Mouse (Mus musculus): ENCODE measurements around the gene Dut. TPM values are rescaled to one million over a fixed set of nuclear protein-coding genes. Genes with fewer than 3 reads are reported as not detected.

Gene Dut
- 125 and 136 TPM in 2 replicates for polyA plus RNA-seq (2015; fragmentation: Nextera tagmentation; extraction: Ambion mirVana)

DNA sequence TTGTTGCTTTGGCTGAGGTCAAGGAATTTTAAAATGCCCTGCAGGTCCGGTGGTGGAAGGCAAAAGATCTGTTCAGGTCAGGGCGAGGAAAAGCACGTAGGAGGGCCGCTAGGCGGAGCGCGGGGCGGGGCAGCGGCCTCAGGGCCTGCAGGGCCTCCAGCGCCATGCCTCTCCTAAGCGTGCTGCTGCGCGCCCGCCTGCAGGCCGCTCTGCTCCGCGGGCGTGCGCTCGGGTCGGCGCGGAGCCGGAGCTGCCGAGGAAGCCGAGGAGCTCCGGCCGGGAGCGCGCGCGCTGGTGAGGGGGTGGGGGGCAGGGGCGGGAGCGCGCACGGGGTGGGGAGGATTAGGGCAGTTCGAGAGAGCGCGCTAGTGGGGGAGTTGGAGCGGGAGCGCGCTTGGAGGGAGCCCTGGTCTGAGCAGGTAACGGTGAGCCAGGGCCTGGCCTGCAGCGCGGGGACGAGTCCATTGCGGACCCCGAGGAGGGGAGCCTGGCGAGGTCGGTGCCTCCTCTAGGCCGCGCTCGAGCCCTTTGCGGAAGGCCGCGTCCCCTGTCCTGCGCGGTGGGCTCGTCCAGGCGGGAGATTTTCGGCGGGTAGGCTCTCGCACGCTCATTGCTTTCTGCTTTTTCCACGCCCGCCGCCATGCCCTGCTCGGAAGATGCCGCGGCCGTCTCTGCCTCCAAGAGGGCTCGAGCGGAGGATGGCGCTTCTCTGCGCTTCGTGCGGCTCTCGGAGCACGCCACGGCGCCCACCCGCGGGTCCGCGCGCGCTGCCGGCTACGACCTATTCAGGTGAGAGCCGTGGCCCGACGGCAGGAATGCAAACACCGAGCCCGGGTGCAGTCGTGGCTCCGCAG lies at the start of gene Dut:
Gene Dut (plus strand): TSS at position 83 of the 854 bp plus-strand sequence.
- Histone ChIP-seq H3K9me3 (no peaks in the 10 kb centered on the region), H3K27me3 (replicated peaks) (no peaks in the 10 kb centered on the region), H3K4me2 (peak within 1 kb of the TSS; percentile 71), H3K4me1 (peaks cover 10% of the 10 kb centered on the region; the same call in 1 of the 2 replicates), H3K4me3 (replicated peaks) (peak within 1 kb of the TSS; percentile 76), H3K9ac (peak within 1 kb of the TSS; percentile 82), H3K36me3 (peaks cover 6% of the 10 kb centered on the region; the same call in 1 of the 2 replicates), H3K27ac (peak within 1 kb of the TSS; percentile 95)
- 1% methylated on average over 96 of the region's 96 CpGs for WGBS
- ATAC-seq (ENCODE audit: insufficient read depth, low FRiP score, low read depth): peak; percentile 100

DNA sequence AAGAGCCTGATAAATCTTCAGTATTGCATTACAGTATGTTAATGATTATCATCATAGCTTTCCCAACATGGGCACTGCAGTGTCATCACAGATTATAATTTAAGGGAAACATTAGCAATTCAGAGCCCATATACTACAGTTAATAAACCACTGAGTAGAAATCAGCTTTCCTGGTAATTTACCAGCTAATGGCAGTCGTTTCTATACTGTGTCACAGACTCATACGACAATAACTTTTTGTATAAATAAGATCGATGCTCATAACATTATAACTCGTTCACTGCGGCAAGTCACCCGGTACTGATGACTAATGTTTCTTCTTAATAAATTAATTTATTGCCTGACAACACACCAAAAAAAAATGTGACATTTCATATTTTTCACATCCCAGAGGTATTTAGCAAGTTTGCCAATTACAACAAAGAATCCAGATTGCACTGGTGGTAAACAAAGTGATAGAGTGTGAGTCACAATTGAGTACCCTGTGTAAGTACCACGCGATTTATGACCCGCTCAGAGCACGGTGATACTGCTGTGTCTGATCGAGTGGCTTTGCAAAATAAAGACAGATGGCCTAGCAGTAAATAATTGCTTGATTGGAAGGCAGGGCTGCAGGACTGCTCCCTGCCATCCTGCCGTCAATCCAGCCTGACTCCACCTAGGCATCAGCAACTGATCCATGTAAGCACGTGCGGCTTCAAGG lies 37.9 kb upstream of the Dut start:
- Histone ChIP-seq H3K4me3 (replicated peaks) (no peak overlapping the region), H3K4me1 (0 out of 2 replicates have a peak, but pooled peaks cover 4% of the 10 kb centered on the region), H3K27ac (no peak overlapping the region), H3K27me3 (replicated peaks) (no peaks in the 10 kb centered on the region), H3K9me3 (no peaks in the 10 kb centered on the region), H3K9ac (no peak overlapping the region), H3K4me2 (no peak overlapping the region), H3K36me3 (no peaks in the 10 kb centered on the region)
- no peak for ATAC-seq (ENCODE audit: insufficient read depth, low FRiP score, low read depth)
- 70% methylated on average over 14 of the region's 14 CpGs for WGBS

DNA sequence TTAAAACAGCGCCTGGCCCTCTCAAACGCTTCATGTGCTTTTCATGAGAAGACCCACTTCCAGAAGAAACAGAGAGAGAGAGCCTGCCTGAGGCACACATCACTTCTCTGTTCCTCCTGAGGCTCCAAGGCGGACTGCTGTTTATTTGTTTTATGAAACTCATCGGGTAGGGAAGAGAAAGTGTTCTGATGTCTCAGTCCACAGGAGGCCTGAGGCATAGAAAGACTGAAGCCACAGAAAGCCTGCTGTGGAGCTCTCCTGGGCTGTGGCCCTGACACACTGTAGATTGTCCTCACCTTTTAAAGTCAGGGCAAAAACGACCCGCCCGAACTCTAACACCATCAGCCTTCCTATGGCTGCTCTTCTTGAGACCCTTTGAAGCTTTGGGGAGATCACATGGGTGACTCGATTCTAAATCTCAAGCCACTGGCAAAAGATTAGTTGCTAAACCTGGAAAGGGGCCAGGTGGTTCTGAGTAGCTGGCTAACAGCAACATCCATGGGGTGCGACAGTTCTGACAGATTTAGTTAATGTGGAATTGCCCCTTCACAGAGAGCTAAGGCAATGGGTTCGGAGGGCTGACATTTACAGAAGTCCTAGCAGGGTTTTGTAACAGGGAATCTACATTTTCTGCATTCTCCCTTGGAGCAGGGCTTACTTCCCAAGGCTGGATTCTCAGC lies 35.0 kb upstream of the Dut start:
- WGBS: 51% methylated on average over 10 of the region's 10 CpGs
- ATAC-seq (ENCODE audit: insufficient read depth, low FRiP score, low read depth): no peak
- H3K4me2 ChIP-seq: no peak overlapping the region
- no peaks in the 10 kb centered on the region for H3K36me3 ChIP-seq
- H3K27ac ChIP-seq: no peak overlapping the region
- H3K9ac ChIP-seq: no peak overlapping the region
- no peaks in the 10 kb centered on the region for H3K27me3 ChIP-seq (replicated peaks)
- no peak overlapping the region for H3K4me3 ChIP-seq (replicated peaks)
- 0 out of 2 replicates have a peak, but pooled peaks cover 4% of the 10 kb centered on the region for H3K4me1 ChIP-seq
- no peaks in the 10 kb centered on the region for H3K9me3 ChIP-seq

- Histone ChIP-seq H3K9ac (no peak overlapping the region), H3K4me3 (replicated peaks) (no peak overlapping the region), H3K9me3 (no peaks in the 10 kb centered on the region), H3K27ac (no peak overlapping the region), H3K36me3 (no peaks in the 10 kb centered on the region), H3K4me1 (0 out of 2 replicates have a peak, but pooled peaks cover 4% of the 10 kb centered on the region), H3K27me3 (replicated peaks) (no peaks in the 10 kb centered on the region), H3K4me2 (no peak overlapping the region)
- 6% methylated on average over 3 of the region's 3 CpGs for WGBS
- ATAC-seq (ENCODE audit: insufficient read depth, low FRiP score, low read depth): no peak
These were observed 32.4 kb upstream of the Dut start for GRCm38 (mm10) chr2:125214592-125214991.

DNA sequence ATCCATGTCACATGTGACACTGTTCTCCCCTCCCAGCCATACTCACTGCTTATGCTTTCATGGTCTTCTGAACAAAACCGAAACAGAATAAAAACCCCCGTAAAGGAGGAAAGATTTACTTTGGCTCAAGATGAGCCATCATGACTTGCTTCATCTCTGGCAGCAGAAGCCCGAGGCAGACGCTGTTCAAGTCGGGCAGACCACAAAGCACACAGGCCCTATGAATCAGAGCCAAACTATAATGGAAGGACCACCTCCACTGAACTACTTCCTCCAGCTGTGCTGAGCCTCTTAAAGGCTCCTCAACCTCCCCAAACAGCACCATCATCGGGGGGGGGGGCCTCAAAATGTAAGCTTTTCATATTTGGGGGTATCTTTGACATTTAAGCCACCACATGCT lies 29.7 kb upstream of the Dut start:
- ATAC-seq (ENCODE audit: insufficient read depth, low FRiP score, low read depth): no peak
- no peaks in the 10 kb centered on the region for H3K4me1 ChIP-seq
- no peak overlapping the region for H3K4me3 ChIP-seq (replicated peaks)
- no peaks in the 10 kb centered on the region for H3K36me3 ChIP-seq
- H3K27ac ChIP-seq: no peak overlapping the region
- no peaks in the 10 kb centered on the region for H3K9me3 ChIP-seq
- no peaks in the 10 kb centered on the region for H3K27me3 ChIP-seq (replicated peaks)
- no peak overlapping the region for H3K9ac ChIP-seq
- 67% methylated on average over 6 of the region's 6 CpGs for WGBS
- H3K4me2 ChIP-seq: no peak overlapping the region

- Histone ChIP-seq H3K4me3 (replicated peaks) (no peak overlapping the region), H3K27ac (no peak overlapping the region), H3K9me3 (no peaks in the 10 kb centered on the region), H3K9ac (no peak overlapping the region), H3K36me3 (no peaks in the 10 kb centered on the region), H3K4me2 (no peak overlapping the region), H3K4me1 (no peaks in the 10 kb centered on the region), H3K27me3 (replicated peaks) (no peaks in the 10 kb centered on the region)
- 78% methylated on average over 1 of the region's 1 CpGs for WGBS
- ATAC-seq (ENCODE audit: insufficient read depth, low FRiP score, low read depth): no peak
These were observed 28.4 kb upstream of the Dut start for GRCm38 (mm10) chr2:125218566-125218965.

DNA sequence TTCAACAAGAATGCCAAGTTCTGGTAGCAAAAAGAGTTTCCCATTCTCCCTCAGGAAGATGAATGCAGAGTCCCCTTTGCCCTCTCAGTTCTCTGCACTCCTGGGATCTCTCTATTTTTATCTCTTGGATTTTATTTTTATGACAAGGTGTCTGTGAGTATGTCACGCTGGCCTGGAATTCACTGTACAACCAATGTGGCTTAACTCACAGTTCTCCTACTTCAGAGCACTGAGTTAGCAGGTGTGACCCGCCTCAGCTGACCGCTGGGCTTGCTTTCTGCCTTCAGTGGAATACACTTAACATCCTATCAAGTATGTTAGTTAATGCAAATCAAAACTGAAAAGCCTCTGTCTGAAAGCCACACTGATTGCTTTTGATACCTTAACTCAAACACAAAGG lies 27.7 kb upstream of the Dut start:
- Histone ChIP-seq H3K9ac (no peak overlapping the region), H3K9me3 (no peaks in the 10 kb centered on the region), H3K4me2 (no peak overlapping the region), H3K27me3 (replicated peaks) (no peaks in the 10 kb centered on the region), H3K27ac (no peak overlapping the region), H3K4me1 (no peaks in the 10 kb centered on the region), H3K36me3 (no peaks in the 10 kb centered on the region), H3K4me3 (replicated peaks) (no peak overlapping the region)
- WGBS: 74% methylated on average over 3 of the region's 3 CpGs
- ATAC-seq (ENCODE audit: insufficient read depth, low FRiP score, low read depth): no peak

DNA sequence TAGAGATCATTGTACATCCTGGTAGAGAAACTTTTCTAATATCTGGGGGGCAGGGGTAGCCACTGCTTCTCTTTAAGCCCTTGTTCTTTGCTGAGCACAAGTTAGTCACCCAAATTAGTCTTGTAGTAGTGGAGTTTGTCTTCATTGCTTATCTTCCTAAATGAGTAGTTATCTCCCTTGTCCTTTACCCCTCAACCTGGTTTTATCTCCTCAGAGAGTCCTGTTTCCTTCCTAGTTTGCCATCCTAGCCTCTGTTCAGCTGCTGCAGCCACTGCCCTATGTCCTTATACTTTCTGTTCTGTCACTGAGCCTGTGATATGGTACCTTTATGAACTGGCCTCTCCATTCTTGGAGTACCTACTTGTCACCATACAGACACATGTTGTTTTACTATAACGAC lies 25.3 kb upstream of the Dut start:
- no peak overlapping the region for H3K27ac ChIP-seq
- no peak overlapping the region for H3K9ac ChIP-seq
- ATAC-seq (ENCODE audit: insufficient read depth, low FRiP score, low read depth): no peak
- H3K27me3 ChIP-seq (replicated peaks): no peaks in the 10 kb centered on the region
- no peaks in the 10 kb centered on the region for H3K9me3 ChIP-seq
- H3K4me3 ChIP-seq (replicated peaks): no peak overlapping the region
- 90% methylated on average over 1 of the region's 1 CpGs for WGBS
- H3K4me1 ChIP-seq: no peaks in the 10 kb centered on the region
- no peaks in the 10 kb centered on the region for H3K36me3 ChIP-seq
- no peak overlapping the region for H3K4me2 ChIP-seq

DNA sequence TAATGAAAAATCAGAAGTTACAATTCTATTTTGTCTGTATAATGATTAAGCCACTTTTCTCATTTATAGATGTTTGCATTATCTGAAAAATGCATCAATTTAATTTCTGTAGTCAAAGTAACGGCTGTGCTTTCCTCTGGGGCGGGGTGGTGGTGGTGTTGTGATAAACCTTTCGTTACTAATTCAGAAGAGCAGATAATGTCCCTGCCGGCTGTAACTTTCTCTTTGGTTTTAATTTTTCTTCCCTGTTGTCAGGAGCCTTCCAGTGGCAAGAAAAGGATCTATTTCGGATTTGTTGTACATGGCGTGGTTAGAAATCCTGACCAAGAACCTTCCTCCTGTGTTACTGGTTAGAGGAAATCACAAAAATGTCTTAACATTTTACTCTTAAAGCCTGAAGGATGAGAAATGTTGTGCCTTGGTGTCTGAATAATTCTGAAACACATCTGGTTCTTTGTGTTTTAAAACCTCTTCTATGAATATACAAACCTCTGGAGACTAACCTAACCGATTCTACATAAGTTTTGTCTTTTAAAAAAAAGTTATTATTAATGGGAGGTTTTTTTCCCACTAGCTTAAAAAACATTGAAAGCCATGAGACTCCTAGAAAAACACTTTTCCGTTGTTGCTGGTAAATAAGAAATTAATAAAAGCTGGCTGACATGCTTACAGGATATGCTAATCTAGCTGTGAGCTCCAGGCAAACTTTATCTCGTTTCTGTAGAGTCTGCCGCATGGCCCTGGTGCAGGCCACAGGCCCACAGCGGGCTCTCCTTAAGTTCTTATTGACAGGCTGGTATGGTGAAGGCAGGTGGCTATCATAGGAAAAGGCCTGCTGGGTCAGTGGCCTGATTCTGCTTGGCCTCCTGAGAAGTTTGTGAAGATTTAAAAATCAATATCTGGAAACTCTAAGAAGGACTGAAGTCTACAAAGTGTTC lies 18.2 kb upstream of the Dut start:
- Histone ChIP-seq H3K4me2 (no peak overlapping the region), H3K4me3 (replicated peaks) (no peak overlapping the region), H3K9ac (no peak overlapping the region), H3K36me3 (no peaks in the 10 kb centered on the region), H3K4me1 (no peaks in the 10 kb centered on the region), H3K9me3 (no peaks in the 10 kb centered on the region), H3K27ac (no peak overlapping the region), H3K27me3 (replicated peaks) (no peaks in the 10 kb centered on the region)
- no peak for ATAC-seq (ENCODE audit: insufficient read depth, low FRiP score, low read depth)
- WGBS: 70% methylated on average over 11 of the region's 11 CpGs

GRCm38 (mm10) chr2:125232183-125232582 lies 14.8 kb upstream of the Dut start:
- Histone ChIP-seq H3K4me2 (no peak overlapping the region), H3K4me3 (replicated peaks) (no peak overlapping the region), H3K9ac (no peak overlapping the region), H3K4me1 (no peaks in the 10 kb centered on the region), H3K27ac (no peak overlapping the region), H3K27me3 (replicated peaks) (no peaks in the 10 kb centered on the region), H3K36me3 (no peaks in the 10 kb centered on the region), H3K9me3 (no peaks in the 10 kb centered on the region)
- WGBS: 79% methylated on average over 4 of the region's 4 CpGs
- ATAC-seq (ENCODE audit: insufficient read depth, low FRiP score, low read depth): no peak

GRCm38 (mm10) chr2:125233537-125233936 lies 13.5 kb upstream of the Dut start:
- no peak overlapping the region for H3K4me2 ChIP-seq
- no peaks in the 10 kb centered on the region for H3K36me3 ChIP-seq
- H3K27me3 ChIP-seq (replicated peaks): no peaks in the 10 kb centered on the region
- 67% methylated on average over 2 of the region's 2 CpGs for WGBS
- no peak overlapping the region for H3K4me3 ChIP-seq (replicated peaks)
- no peak overlapping the region for H3K27ac ChIP-seq
- H3K4me1 ChIP-seq: no peaks in the 10 kb centered on the region
- no peak for ATAC-seq (ENCODE audit: insufficient read depth, low FRiP score, low read depth)
- H3K9me3 ChIP-seq: no peaks in the 10 kb centered on the region
- no peak overlapping the region for H3K9ac ChIP-seq

All from stomach, embryonic 15.5 days (tissue).